Mouse (Mus musculus) heart, embryonic 15.5 days (tissue): ENCODE results near the gene Pdx1. TPM values are rescaled to one million over a fixed set of nuclear protein-coding genes. Genes with fewer than 3 reads are reported as not detected.

Experiments
- ATAC-seq: fragments of 200-750 bp; cut with Nextera tagmentation; replicated peaks from 2 replicates; pipeline ENCODE4 v1.8.0; 2017; ENCODE audit warnings: low read depth, moderate TSS enrichment; ENCODE audit not compliant: insufficient number of reproducible peaks, insufficient read depth, low FRiP score
- H3K27ac ChIP-seq: fragments of 300-500 bp; sonication (generic); 2 replicates; pipeline ENCODE4 v1.5.1; 2015; ENCODE audit warnings: mild to moderate bottlenecking, inconsistent platforms
- H3K27me3 ChIP-seq: fragments of 300-500 bp; sonication (generic); 2 replicates; pipeline ENCODE4 v1.6.1; 2015; ENCODE audit warnings: inconsistent platforms
- H3K36me3 ChIP-seq: fragments of 300-500 bp; sonication (generic); 2 replicates; pipeline ENCODE4 v1.6.1; 2015; ENCODE audit warnings: mild to moderate bottlenecking, inconsistent platforms
- H3K4me1 ChIP-seq: fragments of 300-500 bp; sonication (generic); replicated peaks from 2 replicates; pipeline ENCODE4 v1.6.1; 2015; ENCODE audit warnings: inconsistent platforms
- H3K4me2 ChIP-seq: fragments of 300-500 bp; sonication (generic); 2 replicates; pipeline ENCODE4 v1.6.1; 2015; ENCODE audit warnings: inconsistent platforms, mild to moderate bottlenecking, moderate library complexity
- H3K4me3 ChIP-seq: fragments of 300-500 bp; sonication (generic); 2 replicates; pipeline ENCODE4 v1.5.1; 2015; ENCODE audit warnings: mild to moderate bottlenecking, inconsistent platforms
- H3K9ac ChIP-seq: fragments of 300-500 bp; sonication (generic); 2 replicates; pipeline ENCODE4 v1.6.1; 2015; ENCODE audit warnings: mild to moderate bottlenecking, inconsistent platforms
- H3K9me3 ChIP-seq: fragments of 300-500 bp; sonication (generic); replicated peaks from 2 replicates; pipeline ENCODE4 v1.6.1; 2016; ENCODE audit warnings: inconsistent platforms
- WGBS: fragments of 180-500 bp; shearing (Covaris S2); methylation state at CpG from one replicate; pipeline ENCODE4 v1.1.7; 2015; ENCODE audit warnings: mixed read lengths; 5-methylcytosine and 5-hydroxymethylcytosine counted together
- polyA plus RNA-seq: library from polyadenylated mRNA; unstranded; fragments of >200 nt; fragmentation: Nextera tagmentation; extraction: Ambion mirVana; gene quantifications from 2 replicates; pipeline ENCODE4 v1.2.1, GENCODE M21; 2015

Pdx1 gene
- polyA plus RNA-seq, 1 experiment from 2014 or later: not detected

DNA sequence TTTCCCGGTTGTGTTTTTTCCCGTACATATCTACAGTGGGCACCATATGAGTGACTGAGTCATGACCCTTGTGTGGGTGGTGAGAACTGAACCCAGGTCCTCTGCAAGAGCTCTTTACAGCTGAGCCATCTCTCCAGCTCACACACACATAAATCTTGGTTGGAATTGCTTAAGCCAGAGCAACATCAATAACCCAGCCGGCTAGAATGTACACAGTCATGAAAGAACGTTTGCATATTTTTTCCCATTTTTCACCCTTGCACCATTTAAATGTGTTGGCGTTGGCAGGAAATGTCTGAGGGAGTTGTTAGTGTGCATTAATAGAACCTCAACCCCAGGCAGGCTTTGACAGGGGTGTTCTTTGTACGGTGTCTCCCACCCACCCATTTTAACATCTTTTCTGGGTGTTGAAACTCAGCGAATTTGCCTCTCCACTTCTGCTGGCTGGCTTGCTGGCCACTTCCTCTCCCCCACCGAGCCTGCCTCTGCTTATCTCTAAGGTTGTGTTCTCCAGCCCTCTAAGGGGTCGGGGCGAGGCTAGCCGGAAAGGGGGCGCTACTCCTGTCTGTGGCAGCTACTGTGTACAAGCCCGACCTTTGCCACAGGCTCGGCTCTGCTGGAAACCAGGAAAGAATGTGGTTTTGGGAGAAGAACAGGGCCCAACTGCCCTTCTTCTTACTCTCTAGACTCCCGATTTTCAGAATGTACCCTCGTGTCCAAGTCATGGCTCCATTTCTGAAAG is 22.2 kb downstream of the Pdx1 start:
- peaks cover 10% of the 10 kb centered on the region for H3K4me1 ChIP-seq
- peaks cover 56% of the 10 kb centered on the region for H3K27me3 ChIP-seq
- H3K9ac ChIP-seq: no peak overlapping the region
- no peak overlapping the region for H3K27ac ChIP-seq
- no peak overlapping the region for H3K4me2 ChIP-seq
- H3K9me3 ChIP-seq: no peaks in the 10 kb centered on the region
- H3K36me3 ChIP-seq: no peaks in the 10 kb centered on the region
- no peak for ATAC-seq
- WGBS: 23% methylated on average over 16 of the region's 16 CpGs
- H3K4me3 ChIP-seq: no peak overlapping the region

DNA sequence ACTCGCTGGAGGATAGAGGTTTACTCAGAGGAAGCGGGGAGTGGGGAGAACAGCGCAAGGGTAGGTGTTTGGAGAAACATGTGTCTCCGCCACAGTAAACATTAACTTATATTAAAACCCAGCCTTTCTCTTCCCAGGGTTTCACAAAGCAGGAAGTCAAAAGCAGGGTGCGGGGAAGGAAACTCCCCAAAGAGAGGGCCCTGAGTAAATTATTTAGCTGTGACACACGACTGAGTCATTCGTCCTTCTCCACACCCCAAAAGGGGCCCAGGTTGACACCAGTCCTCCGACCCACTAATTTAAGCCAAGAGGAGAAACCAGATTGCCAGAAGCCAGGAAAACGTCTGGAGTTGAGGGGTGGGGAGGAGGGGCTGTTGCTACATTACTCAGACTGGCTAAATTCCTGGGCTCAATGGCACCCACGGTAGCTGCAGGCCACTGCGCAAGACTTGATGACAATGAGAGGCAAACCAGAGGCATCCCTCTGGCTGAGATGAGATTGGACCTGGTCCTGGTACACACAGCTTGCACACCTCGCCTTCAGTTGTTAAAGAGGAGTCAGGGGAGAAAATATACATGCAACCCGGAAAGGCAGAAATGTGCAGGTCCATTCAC is 22.9 kb downstream of the Pdx1 start:
- H3K4me1 ChIP-seq: peaks cover 10% of the 10 kb centered on the region
- H3K9ac ChIP-seq: no peak overlapping the region
- no peak overlapping the region for H3K4me2 ChIP-seq
- H3K9me3 ChIP-seq: no peaks in the 10 kb centered on the region
- H3K27ac ChIP-seq: no peak overlapping the region
- 24% methylated on average over 13 of the region's 13 CpGs for WGBS
- no peak for ATAC-seq
- peaks cover 62% of the 10 kb centered on the region for H3K27me3 ChIP-seq
- H3K4me3 ChIP-seq: no peak overlapping the region
- H3K36me3 ChIP-seq: no peaks in the 10 kb centered on the region

DNA sequence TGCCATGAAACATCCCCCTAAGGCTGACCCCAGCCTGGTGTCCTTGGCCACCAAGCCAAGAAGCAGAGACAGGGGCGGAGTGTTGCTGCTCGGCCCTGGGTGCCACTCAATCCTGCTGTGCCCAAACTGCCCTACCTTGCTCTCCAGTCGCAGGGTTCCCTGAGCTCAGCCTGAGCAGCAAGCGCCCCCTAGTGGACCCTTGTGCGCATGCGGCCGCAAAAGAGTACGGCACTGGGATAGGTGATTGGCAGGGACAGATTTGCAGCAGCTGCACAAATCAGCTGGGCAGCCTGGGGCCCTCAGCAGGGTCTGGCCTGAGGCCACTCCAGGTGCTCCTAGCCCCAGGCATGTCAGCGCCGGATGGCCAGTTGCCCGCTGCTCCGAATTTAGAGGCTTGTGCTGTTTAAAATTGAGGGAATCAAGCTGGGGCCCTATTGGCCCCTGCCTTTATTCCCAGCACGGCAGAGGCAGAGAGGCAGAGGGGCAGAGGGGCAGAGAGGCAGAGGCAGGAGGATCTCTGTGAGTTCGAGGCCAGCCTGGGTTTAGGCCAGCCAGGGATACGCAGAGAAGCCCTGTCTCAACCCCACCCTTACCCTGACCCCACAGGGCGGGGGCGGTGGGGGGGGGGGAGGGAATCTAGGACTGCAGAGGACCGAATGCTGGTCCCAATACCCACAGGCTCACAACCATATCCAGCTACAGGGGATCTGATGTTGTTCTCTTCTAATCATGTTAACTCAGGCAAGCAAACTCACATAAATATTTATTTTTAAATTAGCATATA is 23.6 kb downstream of the Pdx1 start:
- Histone ChIP-seq H3K27me3 (peaks cover 69% of the 10 kb centered on the region), H3K4me1 (peaks cover 10% of the 10 kb centered on the region), H3K36me3 (no peaks in the 10 kb centered on the region), H3K9me3 (no peaks in the 10 kb centered on the region), H3K9ac (no peak overlapping the region), H3K4me3 (no peak overlapping the region), H3K27ac (no peak overlapping the region), H3K4me2 (no peak overlapping the region)
- peak; percentile 54; the same call in 1 of the 2 replicates for ATAC-seq
- 16% methylated on average over 18 of the region's 18 CpGs for WGBS

DNA sequence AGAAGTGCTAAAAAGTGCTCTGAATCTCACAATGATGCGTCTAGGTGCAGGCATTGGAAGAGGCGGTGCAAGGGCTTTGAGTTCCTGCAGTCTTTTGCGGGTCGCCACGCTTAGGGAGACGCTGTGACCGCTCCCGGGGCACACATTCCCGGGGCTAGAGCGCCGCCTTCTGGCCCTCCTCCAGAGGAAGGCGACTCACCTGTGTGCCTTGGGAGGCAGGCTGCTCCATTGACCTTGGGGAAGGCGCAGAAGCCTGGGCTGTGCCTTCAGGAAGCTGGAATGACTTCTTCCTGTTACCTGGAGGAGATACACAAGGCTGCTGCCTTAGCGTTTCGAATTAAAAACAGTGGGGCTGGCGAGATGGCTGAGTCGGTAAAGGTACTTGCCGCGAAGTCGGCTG is 24.4 kb downstream of the Pdx1 start:
- Histone ChIP-seq H3K27ac (no peak overlapping the region), H3K4me2 (no peak overlapping the region), H3K9me3 (no peaks in the 10 kb centered on the region), H3K4me3 (no peak overlapping the region), H3K27me3 (peaks cover 72% of the 10 kb centered on the region), H3K9ac (no peak overlapping the region), H3K36me3 (no peaks in the 10 kb centered on the region), H3K4me1 (peaks cover 10% of the 10 kb centered on the region)
- 10% methylated on average over 20 of the region's 20 CpGs for WGBS
- no peak for ATAC-seq

DNA sequence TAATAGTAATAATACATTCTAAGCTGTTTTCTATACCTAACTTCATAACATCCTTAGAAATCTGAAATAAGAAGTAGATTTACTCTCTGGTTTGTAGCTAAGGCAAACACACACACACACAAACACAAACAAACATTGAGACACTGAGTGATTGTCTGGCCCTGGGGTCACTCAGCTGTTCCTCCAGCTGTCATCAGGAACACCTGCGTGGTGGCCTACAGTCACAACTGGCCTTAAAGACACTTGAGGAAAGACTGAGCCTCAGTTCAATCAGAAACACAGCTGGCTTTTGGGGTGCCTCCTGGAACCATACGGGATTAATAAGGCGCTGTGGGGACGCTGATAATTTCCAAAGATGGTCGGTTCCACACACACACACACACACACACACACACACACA is 27.5 kb downstream of the Pdx1 start:
- no peaks in the 10 kb centered on the region for H3K9me3 ChIP-seq
- no peak overlapping the region for H3K9ac ChIP-seq
- H3K36me3 ChIP-seq: no peaks in the 10 kb centered on the region
- H3K27me3 ChIP-seq: peaks cover 96% of the 10 kb centered on the region
- no peak overlapping the region for H3K4me2 ChIP-seq
- H3K4me1 ChIP-seq: peaks cover 21% of the 10 kb centered on the region
- WGBS: 43% methylated on average over 5 of the region's 5 CpGs
- no peak overlapping the region for H3K4me3 ChIP-seq
- no peak overlapping the region for H3K27ac ChIP-seq
- no peak for ATAC-seq

DNA sequence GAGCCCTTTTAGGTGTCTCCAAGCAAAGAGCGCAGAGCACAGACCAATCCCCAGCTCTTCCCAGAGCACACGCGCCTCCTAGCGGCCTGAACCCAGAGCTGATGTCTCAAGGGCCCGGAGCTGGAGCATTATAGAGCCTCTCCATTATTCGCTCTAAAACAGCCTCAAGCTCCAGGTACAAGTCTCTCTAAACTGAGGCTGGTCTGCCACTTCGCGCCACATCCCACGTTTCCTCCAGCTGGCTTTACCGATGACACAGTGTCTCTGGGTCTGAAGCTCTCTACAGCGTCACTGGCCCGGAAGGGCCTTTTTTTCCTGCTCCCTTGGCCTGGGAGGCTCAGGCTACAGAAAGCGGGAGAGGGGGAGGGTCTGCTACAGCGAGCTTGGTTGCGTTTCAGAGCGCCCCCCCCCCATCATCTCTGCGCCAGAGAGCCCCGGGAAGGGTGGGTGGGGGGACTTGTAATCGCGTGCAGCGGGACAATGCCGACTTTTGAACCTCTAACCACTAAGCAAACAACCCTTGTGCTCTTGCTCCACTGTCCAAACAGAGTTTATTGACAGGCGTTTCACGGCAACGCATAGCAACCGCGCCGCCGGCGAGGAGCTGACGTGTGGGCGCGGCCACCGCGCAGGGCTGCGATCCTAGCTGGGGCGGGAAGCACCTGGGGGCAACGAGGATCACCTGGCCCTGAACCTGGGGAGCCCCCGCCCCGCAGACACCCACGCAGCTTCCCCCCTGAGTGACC is 29.7 kb downstream of the Pdx1 start:
- H3K4me1 ChIP-seq: peaks cover 15% of the 10 kb centered on the region
- peak overlapping the region; percentile 30 for H3K4me3 ChIP-seq
- no peak overlapping the region for H3K9ac ChIP-seq
- no peak for ATAC-seq
- no peaks in the 10 kb centered on the region for H3K36me3 ChIP-seq
- H3K4me2 ChIP-seq: peak overlapping the region; percentile 51
- WGBS: under 1% methylated on average over 41 of the region's 41 CpGs
- H3K9me3 ChIP-seq: no peaks in the 10 kb centered on the region
- H3K27ac ChIP-seq: no peak overlapping the region
- H3K27me3 ChIP-seq: peaks cover 96% of the 10 kb centered on the region

DNA sequence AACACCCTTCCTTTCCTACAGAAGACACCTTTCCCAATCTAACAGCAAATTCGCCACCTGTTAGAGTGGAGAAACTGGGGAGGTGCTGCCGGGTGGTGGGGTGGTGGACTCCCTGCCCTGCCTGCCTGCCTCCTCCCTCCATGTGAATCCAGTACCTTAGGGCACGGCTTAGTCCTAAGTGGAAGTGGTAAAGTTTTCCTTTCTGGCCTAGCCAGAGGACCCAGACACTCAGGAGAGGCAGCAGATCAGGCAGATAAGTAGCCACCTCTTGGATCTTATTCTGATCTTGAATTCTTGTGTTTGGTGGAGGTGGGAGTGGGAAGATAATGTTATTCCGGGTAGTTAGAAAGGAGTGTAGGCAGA is 30.2 kb downstream of the Pdx1 start:
- no peak for ATAC-seq
- Histone ChIP-seq H3K9ac (no peak overlapping the region), H3K36me3 (no peaks in the 10 kb centered on the region), H3K4me2 (peak overlapping the region; percentile 51), H3K4me1 (peaks cover 21% of the 10 kb centered on the region), H3K9me3 (no peaks in the 10 kb centered on the region), H3K27ac (no peak overlapping the region), H3K27me3 (peaks cover 96% of the 10 kb centered on the region), H3K4me3 (peak overlapping the region; percentile 30)
- WGBS: 2% methylated on average over 4 of the region's 4 CpGs

DNA sequence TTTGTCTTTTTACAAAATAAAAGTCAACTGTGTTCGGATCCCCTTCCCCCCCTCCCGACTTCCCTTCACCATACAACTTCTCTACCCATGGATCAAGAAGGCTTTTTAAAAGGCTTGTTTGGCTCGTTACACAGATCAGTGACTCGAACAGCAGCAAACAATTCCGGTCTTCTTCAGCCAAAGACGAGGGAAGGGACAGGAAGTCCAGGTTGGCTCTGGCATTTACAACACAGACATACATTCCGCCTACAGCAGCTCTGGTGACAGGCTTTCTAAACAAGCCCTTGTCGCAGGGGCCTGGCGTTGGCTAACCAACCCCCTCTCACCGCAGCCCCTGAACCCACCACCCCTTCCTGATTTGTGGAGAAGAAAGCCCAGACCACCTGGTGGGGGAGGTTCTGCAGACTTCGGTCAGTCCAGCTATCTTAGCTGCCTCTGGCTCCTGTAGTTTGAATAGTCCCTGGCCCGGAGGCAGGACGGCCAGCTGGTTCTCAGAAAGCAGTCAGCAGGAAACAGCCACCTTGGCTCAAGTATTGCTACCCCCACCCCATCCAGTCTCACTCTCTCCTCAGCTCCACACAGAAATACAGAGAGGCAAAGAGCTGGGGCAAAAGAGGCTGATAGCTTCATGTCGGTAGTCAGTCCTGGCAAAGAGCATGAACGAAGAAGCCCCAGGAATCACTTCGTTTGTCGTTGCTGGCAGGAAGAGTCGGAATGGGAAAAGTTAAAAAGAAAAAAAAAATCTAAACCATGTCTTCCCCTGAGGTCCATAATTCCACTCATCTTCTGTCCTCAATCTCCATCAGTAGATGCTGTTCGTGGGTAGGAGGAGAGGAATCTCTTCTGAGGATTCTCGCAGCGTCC is 31.4 kb downstream of the Pdx1 start:
- Histone ChIP-seq H3K4me2 (no peak overlapping the region), H3K4me1 (peaks cover 29% of the 10 kb centered on the region), H3K9me3 (no peaks in the 10 kb centered on the region), H3K36me3 (no peaks in the 10 kb centered on the region), H3K9ac (no peak overlapping the region), H3K27me3 (peaks cover 99% of the 10 kb centered on the region), H3K4me3 (no peak overlapping the region), H3K27ac (no peak overlapping the region)
- WGBS: 2% methylated on average over 21 of the region's 21 CpGs
- no peak for ATAC-seq

DNA sequence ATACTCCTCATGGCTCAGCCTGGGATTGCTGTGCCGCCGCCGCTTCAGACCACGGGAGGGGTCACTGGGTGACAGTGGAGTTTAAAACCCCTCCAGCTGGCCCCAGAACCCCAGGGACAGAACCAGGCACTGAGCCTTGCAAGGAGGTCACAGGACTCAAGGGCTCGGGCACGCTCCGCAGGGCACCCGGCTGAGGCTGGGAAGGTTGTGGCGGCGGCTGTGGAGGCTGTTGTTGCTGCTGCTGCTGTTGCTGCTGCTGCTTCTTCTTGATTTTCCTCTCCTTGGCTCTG is 32.0 kb downstream of the Pdx1 start:
- Histone ChIP-seq H3K27me3 (peaks cover 99% of the 10 kb centered on the region), H3K4me1 (peaks cover 35% of the 10 kb centered on the region), H3K4me3 (no peak overlapping the region), H3K4me2 (no peak overlapping the region), H3K36me3 (no peaks in the 10 kb centered on the region), H3K9me3 (no peaks in the 10 kb centered on the region), H3K27ac (no peak overlapping the region), H3K9ac (no peak overlapping the region)
- ATAC-seq: no peak
- 3% methylated on average over 10 of the region's 10 CpGs for WGBS

DNA sequence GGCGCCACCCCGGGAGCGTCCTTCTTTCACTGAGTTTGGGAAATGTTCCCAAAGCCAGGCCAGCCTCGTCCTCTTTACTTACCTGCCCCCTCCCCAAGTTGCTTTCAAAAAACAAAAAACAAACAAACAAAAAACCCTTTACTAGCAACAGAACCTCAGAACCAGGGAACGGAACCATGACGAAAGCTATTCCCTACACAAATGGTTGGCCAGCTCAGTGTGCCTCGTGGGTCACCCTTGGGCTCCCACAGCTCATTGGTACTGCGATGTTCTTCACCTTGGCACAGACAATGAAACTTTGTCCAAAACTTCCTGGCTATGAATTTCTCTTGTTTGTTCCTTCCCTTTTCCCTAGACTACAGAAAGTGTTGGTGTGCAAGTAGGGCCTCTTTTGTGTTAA is 32.4 kb downstream of the Pdx1 start:
- H3K9me3 ChIP-seq: no peaks in the 10 kb centered on the region
- H3K4me1 ChIP-seq: peaks cover 38% of the 10 kb centered on the region
- H3K36me3 ChIP-seq: no peaks in the 10 kb centered on the region
- ATAC-seq: no peak
- H3K4me2 ChIP-seq: no peak overlapping the region
- no peak overlapping the region for H3K4me3 ChIP-seq
- WGBS: 7% methylated on average over 8 of the region's 8 CpGs
- H3K27ac ChIP-seq: no peak overlapping the region
- H3K27me3 ChIP-seq: peaks cover 99% of the 10 kb centered on the region
- H3K9ac ChIP-seq: no peak overlapping the region
